Mouse (Mus musculus): ENCODE results near the gene Cacng2. TPM values are rescaled to one million over a fixed set of nuclear protein-coding genes. Genes with fewer than 3 reads are reported as not detected.
A peak's percentile ranks its signal among the peaks of the same experiment; 100 is the strongest.

Gene Cacng2
- not detected in 2 replicates for polyA plus RNA-seq (2012; rRNA removed)

DNA sequence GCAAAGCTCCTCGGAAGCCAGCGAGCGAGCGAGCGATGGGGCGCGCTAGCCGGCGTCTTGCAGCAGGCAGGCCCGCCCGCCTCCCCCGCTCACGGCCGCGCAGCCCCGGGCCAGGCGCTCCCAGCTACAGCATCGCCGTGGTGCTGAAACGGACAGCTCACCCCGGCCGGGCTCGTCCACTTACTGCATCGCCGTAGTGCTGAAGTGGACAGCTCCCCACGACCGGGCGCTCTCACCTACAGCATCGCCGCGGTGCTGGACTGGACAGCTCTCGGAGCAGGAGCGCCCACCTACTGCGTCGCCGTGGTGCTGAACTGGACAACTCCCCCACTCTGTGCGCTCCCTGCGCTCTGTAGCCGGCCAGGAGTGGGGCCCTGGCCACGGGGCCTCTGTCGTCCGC, at the start of gene Cacng2:
Gene Cacng2 (minus strand): TSS at position 325 of the 400 bp plus-strand sequence.
- peak; percentile 89 for DNase-seq (ENCODE audit: low spot score)

DNA sequence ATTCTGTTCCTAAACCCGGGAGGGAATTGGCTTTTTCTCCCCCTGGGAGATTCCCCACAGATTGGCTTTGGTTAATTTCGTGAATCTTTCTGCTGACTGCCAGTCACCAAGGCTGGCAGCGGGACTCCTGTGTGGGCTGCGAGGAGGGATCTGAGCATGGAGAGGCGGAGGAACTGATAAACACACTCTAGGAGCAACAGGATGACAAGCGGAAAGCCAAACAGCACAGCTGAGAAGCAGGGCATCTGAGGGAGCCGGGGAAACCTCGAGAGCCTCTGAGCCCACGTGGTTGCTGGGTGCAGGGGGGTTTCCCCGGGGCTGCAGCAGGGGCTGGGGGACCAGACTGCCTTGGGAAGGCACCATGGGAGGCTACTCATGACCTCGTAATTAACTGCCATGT, 49.7 kb upstream of the Cacng2 start:
- no peak for DNase-seq (ENCODE audit: low spot score)

DNA sequence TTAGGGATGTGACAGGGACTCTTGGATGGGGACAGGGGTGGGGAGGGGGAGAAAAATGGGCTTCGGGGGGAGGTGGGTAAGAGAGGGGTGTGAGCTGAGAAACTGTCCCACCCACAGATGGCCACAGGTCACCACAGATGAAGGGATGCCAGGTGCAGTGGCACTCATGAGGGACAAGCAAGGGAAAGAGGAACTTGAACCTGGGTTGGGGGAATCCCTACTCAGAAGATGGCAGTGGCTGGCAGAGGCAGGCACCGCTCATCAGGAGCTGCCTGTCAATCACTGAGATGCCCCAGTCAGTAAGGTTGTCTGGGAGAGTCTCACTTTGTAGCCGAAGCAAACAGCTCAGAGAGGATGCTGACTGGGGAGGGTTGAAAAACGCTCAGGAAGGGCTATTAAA, 45.5 kb upstream of the Cacng2 start:
- no peak for DNase-seq (ENCODE audit: low spot score)

DNA sequence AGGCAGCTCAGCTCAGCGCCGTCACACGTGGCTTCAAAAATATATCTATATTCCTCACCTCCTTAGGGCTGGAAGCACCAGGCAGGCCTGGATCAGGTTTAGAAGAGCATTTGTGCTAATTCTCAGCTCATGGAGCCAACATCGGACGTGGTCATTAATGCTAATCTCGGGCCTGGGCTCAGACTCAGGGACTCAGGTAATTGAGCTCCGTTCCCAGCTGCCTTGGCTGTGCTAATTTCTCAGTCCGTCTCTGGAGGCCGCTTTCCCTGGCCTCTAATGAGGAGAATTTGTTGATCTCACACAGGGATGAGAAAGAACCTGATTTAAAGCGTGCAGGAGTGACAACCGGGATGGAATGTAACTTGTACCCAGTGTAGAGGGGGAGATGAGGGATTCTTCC, 44.6 kb upstream of the Cacng2 start:
- no peak for DNase-seq (ENCODE audit: low spot score)

DNA sequence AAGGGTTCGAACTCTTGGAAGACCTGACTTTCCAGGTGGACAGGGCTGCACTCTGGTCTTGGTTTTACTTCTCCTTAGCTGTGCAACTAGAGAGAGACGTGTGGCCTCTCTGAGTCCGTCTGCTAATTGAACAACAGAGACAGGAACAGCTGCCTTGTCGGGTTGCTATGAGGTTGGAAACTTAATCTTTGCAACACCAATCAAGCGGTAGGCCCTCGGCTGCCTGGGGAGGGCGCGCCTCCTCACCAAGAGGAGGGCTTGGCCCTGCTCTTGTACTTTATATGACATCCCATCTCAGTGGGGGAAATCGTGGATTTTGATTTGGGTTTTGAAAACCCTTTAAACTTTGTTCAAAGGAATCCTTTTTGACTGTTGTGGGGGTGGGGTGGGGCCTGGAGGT, 42.1 kb upstream of the Cacng2 start:
- DNase-seq (ENCODE audit: low spot score) = no peak

DNA sequence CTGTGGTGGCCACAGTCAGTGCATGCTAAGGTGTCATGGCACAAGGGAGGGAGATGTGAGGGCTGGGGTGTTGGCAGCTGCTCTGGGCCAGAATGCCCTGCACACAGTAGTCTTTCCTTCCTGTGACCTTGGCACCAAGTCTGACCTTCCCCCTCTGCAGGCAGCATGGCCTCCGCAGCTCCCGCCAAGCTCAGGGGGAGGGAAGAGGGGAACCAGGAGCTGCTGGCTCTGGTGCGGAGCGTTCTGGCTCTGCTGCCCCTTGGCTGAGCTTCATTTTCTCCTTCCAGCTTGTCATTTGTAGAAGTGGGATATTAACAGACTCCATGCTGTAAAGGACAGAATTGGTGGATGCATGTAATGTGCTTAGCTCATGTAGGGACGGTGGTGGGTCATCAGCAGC, 38.5 kb upstream of the Cacng2 start:
- no peak for DNase-seq (ENCODE audit: low spot score)

DNA sequence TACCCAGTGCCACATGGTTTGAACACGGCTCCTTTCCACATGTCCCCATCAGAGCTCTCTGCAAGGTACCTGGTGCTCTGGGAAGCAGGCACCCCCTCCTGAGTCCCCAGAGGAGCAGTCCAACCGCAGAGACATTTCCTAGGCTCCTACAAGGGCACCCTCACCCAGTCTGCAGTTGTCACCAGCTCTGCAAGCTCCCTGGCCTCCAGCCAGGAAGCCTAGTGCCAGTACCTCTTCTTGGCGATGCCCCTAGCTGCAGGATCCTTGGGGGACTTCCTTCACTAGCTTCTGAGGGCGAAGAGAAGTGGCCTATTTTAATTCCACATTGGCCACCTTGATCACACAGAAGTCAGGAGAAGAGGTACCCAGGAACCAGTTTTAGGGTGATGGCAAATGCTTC, 38.0 kb upstream of the Cacng2 start:
- DNase-seq (ENCODE audit: low spot score) = no peak

DNA sequence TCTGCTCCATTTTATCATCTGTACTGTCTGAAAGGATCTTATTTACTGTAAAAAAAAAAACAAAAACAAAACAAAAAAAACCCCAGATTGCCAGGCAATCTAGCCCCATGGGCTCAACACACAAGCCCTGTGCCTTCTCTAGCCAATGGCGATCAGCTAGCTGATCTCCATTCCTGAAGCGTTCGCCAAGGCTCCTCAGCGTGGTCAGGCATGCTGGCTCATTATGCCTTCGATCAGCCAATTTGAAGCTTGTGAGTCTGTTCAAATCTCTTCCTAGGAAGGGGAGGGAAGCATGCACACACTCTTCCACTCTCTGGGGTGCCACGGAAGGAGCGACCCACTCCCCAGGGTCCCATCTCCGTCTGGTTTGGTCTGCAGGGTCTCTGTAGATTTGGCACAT, 37.5 kb upstream of the Cacng2 start:
- DNase-seq (ENCODE audit: low spot score) = no peak

DNA sequence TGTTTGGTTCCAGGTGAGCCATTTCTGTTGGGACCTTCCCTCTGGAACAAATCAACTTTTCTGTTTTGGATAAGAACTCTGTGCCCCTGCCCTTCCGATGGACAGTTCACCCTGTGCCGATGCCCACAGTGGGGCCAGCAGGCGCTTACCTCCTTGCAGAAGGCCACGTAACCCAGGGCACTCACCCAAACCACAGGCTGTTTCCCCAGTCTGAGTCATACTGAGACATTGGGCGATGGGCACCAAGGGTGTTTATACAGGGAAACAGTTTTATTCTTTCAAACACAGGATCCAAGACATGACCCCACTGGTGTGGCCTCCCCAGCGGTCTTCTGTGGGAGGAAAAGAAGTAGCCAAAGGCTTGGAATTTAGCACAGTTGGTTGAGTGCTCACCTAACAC, 35.6 kb upstream of the Cacng2 start:
- no peak for DNase-seq (ENCODE audit: low spot score)

DNA sequence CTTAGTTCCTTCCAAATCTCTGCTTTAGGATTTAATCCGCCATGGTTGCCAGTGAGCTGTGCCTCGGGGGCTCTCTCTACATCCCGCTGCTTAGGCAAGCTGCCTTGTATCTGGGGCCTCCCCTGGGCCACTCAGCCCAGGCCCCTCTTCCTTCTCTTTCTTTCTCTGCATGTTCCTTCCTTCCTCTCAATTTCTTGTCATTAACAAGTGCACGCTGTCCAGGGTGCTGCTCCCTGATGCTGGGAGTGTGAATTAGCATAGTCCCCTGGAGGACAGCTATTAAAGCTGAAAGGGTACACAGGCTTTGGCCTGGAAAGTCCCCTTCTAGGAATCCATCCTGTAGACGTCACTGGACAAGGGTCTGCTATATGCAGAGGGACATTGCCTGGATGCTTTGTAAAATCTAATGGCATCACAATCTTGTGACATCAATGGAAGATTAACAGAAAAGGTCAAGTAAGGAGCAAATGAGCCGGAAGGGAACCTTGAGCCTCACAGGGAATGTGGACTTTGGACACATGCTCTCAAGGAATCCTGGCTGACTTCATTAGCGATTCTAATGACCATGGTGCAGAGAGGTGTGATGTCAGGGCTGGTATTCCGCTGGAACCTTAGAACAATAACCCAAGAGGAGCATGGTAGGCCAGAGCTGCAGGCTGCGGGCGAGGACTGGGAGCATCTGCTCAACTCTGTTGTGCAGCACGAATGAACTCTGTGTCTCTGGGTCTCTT, 33.4 kb upstream of the Cacng2 start:
- no peak for DNase-seq (ENCODE audit: low spot score)

DNA sequence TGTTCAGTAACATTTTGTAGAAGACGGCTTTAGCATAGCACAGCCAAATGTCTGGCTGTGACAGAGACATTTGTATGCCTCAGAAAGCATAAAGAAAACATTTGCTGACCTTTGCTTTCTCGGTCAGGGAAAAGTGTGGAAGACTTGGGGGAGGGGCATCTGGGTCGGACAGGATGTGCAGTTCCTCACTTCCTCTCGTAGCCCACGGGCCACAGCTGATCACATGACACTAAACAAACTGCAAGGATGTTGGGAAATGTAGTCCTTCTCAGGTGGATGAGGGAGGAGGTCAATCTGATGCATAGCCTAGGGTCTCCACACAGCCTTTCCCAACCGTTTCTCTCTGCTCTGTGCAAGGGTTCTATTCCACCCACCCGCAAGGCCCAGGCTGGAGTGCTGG, 28.7 kb upstream of the Cacng2 start:
- no peak for DNase-seq (ENCODE audit: low spot score)

DNA sequence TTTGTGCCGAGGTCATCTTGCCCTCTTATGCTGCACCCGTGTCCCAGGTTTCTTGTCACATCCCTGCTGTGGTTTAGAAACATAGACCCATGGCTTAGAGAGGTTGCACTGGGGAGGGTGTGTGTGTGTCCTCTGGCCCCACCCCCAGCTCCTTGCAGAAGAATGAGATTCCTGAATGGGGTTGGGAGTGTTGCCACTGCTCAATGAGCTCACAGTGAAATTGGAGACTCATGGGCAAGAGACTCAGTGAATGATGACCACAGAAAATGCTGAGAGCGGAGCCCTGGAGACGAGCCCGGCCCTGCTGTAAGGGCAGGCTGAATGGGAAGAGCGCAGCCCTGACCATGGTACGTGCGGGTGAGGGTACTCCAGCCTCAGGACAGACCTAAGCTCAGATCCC, 20.4 kb upstream of the Cacng2 start:
- no peak for DNase-seq (ENCODE audit: low spot score)

DNA sequence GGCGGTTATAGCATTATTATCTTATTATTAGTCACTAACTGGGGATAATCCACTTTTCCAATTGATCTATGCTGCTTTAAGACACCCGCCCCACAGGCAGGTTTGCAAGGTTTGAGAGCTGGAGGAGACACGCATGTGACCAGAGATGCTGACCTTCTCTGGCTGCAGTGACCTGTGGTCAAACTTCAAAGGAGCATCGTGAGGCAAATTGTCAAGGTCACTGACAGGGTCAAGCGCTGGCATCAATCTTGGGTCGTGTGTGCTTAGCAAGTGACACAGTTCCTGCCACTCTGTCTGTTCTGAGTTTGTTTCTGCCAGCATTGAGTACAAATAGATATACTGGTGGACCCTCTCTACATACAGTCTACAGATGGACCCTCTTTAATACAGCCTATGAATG, 14.8 kb upstream of the Cacng2 start:
- DNase-seq (ENCODE audit: low spot score) = no peak

DNA sequence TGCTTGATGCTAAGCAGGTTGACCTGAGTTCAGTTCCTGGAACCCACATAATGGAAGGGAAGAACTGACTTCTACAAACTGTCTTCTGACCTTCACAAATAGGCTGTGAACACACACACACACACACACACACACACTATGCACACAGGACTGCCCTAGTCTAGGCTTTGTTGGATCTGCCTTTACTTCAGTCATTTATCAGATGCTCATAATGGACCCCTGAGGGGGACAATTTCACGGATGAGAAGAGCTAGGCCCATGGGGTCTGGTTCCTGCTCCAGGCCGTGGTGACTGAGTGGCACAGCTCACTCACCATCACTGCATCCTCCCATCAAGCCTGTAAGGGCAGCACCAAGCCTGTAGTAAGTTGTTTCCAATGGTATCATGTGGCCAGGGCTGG, 13.6 kb upstream of the Cacng2 start:
- DNase-seq (ENCODE audit: low spot score) = no peak

DNA sequence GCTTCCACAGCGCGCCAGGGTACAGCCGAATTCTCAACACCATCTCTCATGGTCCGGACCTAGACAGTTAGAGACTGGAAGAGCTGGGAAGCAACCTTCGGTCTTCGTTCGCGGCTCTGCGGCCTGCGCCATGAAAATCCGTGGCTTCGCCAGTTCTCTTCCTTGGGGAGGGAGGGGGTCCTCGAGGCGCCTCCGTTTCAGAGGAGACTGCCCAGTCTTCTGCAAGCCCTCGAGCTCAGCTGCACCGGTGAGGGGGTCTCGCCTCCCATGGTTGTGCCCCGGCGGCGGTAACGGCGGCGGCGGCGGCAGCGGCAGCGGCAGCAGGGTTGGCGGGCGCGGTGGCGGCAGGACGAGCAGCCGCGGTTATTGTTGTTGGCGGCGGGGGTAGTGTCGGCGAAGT, 580 bp downstream of the Cacng2 start:
- DNase-seq (ENCODE audit: low spot score) = no peak

DNA sequence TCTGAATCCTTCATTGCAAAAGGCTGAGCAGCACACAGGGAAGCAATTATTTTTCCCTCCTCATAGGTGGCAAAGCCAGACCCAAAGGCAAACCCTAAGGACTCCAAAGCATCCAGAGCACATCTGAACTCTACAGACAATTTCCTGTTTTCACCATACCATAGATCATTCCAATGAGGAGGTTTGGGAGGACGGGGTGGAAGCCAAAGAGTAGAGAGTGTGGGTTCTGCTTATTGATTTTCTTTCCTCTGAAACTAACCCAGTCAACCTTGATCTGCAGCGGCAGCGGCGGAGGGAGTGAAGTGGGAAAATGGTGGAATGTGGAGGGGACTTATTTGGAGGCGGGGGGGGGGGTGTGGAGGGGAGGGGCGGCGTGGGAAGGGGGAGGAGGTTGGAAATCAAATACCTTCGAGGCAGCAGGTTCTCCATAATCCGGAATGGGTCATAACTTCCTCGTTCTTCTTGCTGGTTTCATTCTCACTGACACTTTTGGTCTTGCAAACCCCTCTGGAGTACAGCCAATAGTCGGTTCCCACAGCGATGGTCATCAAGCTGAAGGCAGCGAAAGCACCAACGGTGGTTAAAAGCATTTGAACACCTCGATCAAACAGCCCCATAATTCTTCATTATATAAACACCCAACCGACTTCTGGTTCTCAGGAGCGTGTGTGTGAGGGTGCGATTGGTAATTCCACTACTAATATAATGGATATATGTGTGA, 1.4 kb downstream of the Cacng2 start:
- no peak for DNase-seq (ENCODE audit: low spot score)

DNA sequence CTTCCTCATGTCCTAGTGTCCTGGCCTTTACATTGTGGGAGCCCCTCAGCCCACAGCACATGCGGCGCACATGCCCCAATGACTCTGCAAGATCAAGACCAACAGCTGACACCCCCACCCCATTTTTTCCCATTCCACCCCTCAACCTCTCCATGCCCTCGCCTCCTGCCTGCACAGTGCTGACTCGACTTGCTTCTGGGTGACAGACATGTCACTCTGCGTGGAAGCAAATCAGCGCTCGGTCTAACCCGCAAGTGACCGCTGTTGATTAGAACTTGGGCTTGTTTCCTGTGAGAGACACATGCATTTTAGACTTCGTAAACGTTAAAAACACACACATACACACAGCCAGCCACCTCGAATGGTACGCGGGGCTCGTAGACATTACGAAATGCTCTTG, 2.1 kb downstream of the Cacng2 start:
- no peak for DNase-seq (ENCODE audit: low spot score)

DNA sequence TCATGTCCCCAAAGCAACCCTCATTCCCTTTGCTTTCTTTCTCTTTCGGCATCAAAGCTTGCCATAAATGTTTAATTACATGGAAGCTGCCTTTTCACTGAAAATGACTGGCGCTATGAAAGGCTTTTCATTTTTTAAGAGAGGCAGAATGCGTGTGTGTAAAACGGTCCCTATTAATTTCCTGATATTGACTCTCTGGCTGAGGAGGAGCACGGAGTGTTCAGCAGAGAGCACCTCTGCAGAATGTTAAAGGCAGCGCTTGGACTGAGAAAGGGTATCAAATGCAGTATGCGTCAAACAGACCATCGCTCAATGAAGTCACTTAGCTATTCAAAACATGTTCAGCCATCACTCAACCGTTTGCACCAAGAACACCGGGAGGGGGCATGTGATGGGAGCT, 2.9 kb downstream of the Cacng2 start:
- DNase-seq (ENCODE audit: low spot score) = no peak

DNA sequence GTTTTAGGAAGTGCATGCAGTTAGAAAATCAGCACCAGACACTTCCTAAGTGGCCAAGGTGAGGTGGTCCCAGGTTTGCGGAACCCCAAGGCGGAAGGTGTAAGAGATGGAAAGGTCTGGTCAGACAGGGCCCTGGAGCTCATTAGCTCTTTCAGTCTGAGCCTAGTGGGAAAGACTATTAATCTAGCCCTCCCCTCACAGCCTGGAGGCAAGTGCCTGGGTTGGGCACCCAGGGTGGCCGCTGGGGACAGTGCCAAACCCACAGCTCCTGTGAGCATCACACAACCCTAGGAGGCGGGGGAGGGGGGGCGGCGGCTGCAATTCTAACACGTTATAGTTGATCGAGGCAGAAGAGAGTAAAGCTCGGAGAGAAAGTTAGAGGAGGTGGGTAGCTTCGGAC, 3.6 kb downstream of the Cacng2 start:
- no peak for DNase-seq (ENCODE audit: low spot score)

DNA sequence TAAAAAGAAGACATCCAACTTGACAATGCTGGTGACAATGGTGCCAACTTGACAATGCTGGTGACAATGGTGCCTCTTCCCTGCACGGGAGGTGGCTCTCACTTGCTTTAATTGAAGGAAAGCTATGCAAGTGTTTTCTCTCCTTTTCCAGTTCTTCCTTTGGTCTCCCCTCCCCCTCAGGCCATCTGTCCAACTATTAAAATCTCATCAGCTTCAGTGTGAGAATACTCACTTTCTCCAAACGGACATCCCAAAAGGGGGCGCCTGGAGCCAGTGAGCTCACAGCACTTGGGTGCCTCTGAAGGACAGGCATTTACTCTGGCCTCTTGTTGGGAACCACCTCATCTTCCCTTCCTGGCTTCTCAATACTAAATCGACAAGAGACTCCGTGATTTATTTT, 20.3 kb downstream of the Cacng2 start:
- DNase-seq (ENCODE audit: low spot score) = no peak

DNA sequence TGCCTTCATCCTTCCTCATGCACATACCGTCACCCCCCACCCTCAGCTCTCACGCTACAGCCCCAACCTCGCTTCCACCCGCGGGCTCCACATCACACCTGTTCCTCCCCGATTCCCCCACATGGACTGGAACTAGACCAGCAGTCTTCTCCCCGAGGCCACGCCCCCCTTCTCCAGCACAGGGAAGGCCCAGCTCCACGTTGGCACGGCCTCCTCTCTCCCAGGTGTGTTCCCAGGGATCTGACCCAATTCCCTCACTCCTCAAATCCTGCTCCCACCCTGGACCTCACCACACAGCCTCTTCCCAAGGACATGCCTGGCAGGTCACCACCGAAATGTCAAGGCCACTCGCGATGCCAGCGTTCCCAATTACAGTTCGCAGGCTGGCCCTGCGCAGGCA, 23.8 kb downstream of the Cacng2 start:
- DNase-seq (ENCODE audit: low spot score) = no peak

DNA sequence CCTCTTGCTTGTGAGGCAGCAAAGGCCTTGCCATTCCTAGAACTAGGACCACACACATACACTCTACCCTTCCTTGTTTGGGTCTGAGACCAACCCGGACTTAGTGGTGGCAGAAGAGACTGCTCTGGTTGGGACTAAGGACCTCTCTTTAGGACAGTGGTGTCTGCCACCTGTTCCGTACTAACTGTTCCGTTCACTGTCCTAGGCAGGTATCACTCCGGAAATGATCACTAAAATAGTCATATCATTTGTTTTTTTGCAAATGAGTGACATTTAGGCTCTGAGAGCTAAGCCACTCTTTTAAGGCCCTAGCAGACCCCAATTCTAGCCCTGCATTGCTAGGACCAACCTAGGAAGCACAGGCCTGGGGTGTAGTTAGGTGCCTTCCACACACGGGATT, 26.2 kb downstream of the Cacng2 start:
- no peak for DNase-seq (ENCODE audit: low spot score)

DNA sequence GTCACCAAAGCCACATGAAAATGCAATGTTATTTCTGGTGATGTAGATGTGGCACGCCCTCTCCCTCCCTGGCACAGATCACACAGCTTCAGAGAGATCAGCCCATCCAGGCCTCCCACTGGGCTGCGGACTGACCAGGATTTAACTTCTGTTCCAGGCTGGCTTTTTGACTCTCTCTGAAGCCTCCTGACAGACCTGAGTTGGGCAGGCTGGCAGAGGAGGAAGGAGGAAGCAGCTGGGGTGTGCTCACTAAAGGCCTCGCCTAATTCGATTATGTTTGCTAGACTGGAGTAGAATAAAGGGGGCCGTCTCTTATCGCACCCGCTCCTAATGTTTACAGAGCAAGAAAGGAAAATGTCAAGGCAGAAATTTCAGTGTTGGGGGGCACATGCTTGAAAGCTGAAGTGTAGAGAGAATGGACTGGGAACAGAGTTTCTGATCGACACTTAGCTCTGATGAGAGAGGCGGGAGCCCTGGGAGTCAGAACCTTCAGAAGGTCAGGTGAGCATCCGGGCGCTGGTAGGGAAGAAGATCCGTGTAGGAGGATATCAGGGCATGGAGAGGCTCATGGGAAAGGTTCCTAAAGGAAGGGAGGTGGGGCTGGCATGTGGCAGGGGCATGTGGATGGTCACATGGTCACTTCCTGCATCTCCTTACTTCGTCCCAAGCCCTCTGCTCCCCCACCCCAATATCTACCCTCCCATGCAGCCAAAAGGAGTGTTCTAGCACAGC, 36.8 kb downstream of the Cacng2 start:
- DNase-seq (ENCODE audit: low spot score) = no peak
